Mouse (Mus musculus) inflammation-experienced regulatory T-cells, adult 6 months (primary cell): ENCODE data around the gene Pabpn1l. TPM values are rescaled to one million over a fixed set of nuclear protein-coding genes. Genes with fewer than 3 reads are reported as not detected.

Experiments used
- ATAC-seq: one replicate; pipeline ENCODE4 v1.8.0; 2017
- polyA plus RNA-seq, 3 experiments: library from polyadenylated mRNA; unstranded; fragments of 100-300 nt; shearing (Covaris generic); gene quantifications; one replicate each; pipeline ENCODE4 v1.2.1; 2017

Gene Pabpn1l
- polyA plus RNA-seq = not detected

- ATAC-seq = no peak
Observed at GRCm38 (mm10) chr8:122622727-122623126, at the start of gene Pabpn1l. Gene Pabpn1l, minus strand, starts transcription at chr8:122622739.

- ATAC-seq = no peak
Observed at GRCm38 (mm10) chr8:122671894-122672293, 49.4 kb upstream of the Pabpn1l start.

DNA sequence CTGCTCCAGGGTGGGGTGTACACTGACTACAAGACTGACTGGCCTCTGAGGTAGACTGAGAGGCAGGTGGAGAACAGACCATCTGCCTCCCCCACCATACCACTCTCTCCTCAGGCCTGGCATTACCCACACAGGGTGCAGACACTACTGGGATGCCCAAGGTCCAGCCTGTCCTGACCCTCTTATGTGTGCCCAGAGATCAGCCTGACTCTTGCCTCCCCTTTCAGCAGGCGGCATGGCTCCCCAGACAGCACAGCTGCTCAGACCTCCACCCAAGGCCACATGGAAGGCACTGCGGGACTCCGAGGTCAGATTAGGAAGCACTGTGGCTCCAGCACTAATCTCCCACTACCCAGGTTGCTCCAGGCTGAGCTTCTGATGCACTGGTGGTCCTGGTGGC is 48.2 kb upstream of the Pabpn1l start:
- no peak for ATAC-seq

DNA sequence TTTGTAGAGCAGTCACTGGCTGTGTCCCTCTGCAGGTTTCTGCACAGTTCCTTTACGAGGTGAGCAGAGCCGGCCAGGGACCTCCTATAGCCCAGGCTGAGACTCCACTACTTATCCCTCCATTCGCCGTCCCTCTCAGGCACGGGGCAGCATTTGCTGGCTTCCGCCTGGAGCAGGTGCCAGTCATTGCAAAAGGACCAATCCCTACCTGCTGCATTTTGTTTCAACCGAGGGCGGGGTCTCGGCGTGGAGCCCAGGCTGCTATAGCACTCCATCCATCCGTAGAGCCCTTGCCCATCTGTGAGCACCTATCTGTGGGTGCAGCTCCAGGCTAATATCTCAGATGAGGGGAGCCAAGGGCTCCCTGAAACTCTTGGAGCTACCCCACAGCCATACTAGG is 47.5 kb upstream of the Pabpn1l start:
- ATAC-seq = no peak

GRCm38 (mm10) chr8:122669370-122669769 is 46.8 kb upstream of the Pabpn1l start:
- ATAC-seq = no peak

- no peak for ATAC-seq
Observed at GRCm38 (mm10) chr8:122667854-122668253, 45.3 kb upstream of the Pabpn1l start.

- peak; percentile 67 for ATAC-seq
Observed at GRCm38 (mm10) chr8:122666827-122667226, 44.3 kb upstream of the Pabpn1l start.

DNA sequence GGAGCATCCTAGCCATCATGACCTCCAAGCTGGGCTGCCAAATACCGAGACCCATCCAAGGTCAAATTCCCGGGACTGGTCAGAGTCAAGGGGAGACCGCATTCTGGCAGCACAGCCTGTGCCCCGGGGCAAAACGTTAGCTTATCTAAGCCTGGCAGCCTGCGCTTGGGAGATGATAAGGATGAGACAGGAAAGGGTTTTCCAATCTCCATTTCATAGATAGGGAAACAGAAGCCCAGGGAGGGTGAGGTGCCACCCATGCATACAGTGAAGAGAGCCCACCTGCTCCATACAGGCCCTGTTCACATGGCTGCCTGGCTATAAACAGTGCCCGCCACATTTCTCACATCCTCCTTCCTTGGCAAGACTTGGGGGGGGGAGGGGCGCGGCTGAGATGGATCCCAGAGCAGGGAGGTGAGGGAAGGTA is 43.8 kb upstream of the Pabpn1l start:
- no peak for ATAC-seq

- no peak for ATAC-seq
Observed at GRCm38 (mm10) chr8:122665667-122666316, 43.3 kb upstream of the Pabpn1l start.

- ATAC-seq = no peak
Observed at GRCm38 (mm10) chr8:122665221-122665620, 42.7 kb upstream of the Pabpn1l start.

- no peak for ATAC-seq
Observed at GRCm38 (mm10) chr8:122663670-122664069, 41.1 kb upstream of the Pabpn1l start.

DNA sequence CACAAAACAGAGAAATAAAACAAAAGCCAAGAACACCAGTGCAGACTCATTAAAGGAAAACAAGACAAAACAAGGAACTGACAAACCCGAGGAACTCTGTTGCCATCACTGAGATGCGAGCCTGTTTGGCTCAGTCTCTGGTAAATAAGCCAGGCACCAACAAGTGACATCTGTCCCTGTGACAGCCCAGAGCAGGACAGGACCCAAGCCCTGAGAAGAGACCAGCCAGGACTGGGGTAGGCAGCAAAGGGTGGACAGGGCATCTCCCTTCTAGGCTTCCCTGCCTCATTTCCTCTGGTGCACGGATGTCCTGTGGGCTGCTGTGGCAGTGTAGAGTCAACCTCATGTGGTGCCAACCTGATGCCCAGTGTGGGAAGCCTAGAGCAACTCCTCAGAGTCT is 40.6 kb upstream of the Pabpn1l start:
- no peak for ATAC-seq

- ATAC-seq = no peak
Observed at GRCm38 (mm10) chr8:122661894-122662293, 39.4 kb upstream of the Pabpn1l start.

GRCm38 (mm10) chr8:122661138-122661537 is 38.6 kb upstream of the Pabpn1l start:
- ATAC-seq = no peak

- no peak for ATAC-seq
Observed at GRCm38 (mm10) chr8:122660022-122660421, 37.5 kb upstream of the Pabpn1l start.

GRCm38 (mm10) chr8:122658807-122659160 is 36.2 kb upstream of the Pabpn1l start:
- ATAC-seq = no peak

GRCm38 (mm10) chr8:122658149-122658806 is 35.7 kb upstream of the Pabpn1l start:
- no peak for ATAC-seq

GRCm38 (mm10) chr8:122656056-122656999 is 33.8 kb upstream of the Pabpn1l start:
- no peak for ATAC-seq

DNA sequence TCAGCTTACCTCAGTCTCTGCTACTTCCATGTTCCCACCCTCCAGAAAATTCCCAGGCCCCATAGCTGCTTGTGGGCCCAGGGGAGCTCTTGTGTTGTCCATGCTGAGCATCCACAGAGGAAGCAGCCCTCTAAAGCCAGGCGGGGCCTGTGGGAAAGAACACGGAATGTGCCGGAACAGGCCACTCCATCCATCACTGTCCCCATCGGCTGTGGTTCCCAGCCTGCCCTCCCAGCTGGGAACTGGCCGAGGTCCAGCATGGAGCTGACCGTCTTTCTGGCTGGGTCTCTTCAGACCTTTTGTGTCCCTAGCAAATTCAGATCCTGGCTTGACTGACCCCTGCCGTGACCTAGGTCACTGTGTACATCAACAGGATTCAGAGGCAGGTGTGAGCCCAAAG is 32.2 kb upstream of the Pabpn1l start:
- ATAC-seq = no peak

DNA sequence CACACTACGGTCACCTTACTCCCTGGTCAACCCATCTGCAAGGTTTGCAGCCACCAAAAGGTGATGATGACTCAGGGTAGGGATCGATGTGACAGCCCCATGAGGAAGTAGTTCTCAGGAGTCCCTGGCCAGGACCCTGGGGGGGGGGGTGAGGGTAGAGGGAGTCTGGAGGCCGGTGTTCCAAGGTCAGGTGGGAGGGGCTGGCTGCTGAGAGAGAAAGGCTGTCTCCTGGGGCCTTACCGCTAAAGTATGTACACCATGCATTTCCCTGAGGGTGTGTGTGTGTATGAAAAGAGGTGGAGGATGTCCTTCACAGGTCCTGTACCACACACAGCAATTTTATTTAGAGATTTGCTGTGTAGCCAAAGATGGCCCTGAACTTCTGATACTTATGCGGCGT is 30.1 kb upstream of the Pabpn1l start:
- no peak for ATAC-seq

DNA sequence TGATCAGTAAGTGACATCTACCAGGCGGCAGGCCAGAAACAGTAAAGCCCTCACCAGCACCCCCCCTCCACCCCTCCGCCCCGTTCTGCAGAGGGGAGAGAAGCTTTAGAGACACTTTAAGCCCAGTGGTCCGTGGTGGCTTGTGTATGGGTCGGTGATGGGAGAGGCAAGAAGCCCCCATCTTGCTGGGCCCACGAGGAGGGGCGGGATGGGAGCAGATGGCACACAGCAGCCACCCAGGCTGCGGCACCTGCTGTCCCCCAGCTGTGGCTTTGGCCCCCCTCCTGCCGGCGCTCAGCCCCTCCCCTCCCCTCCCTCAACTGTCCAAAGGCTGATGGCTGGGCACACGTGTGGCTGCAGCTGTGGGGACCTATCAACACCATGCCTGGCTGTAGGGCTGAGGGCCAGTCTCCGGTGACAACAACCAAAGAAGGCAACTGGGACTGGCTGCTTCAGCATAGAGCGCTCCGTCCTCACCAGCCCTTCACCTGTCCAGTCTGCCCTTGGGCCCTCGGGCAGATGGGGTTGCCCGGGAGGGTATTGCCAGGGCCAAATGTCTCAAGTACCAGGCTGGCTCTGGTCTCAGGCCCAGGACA is 28.9 kb upstream of the Pabpn1l start:
- no peak for ATAC-seq

DNA sequence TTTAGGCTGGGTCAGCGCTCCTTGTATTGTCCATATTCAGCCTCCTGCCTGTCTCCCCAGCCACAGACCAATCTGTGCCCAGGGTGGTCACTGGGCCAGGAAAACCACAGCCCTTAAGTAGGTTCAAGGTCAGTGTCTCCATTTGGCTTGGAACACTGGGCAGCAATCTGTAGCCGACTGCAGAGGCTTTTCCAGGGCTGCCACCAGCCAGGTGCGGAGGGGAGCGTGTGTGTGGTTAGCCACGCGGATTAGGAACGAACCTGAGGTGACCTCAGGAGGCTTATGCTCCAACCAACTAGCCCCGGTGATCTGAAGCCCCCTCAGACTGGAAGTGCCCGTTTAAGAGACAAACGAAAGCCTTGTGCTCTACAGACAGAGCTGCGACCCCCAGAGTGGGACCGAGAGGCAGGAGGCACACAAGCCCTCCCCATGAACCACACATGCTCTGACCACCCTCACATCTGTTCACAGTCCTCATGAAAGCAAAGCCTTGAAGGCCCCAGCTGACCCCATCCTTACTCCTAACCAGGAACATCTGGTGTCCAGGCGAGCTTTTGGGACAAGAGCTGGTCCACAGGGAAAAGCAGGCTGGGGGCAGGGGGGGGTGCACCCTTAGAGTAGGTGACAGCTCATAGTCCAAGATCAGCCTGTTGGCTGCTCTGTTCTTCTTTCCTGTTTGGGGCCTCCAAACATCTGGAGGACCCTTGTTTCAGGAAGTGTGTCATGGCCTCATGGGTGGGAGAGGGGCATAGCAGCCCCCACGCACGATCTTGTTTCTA is 25.8 kb upstream of the Pabpn1l start:
- ATAC-seq = no peak
